Mouse (Mus musculus) ovary, postnatal 10 days (tissue): ENCODE data around the gene Foxp4.
"Not testable (repeated sequence)": the region's sequence is repeated elsewhere in the genome, so short reads cannot be mapped to it uniquely, and the experiment has no call there.

Experiments used
- DNase-seq: peaks from one replicate; pipeline ENCODE4 v3.0.0; 2022; ENCODE audit warnings: low spot score

Foxp4 gene

GRCm38 (mm10) chr17:47854908-47855307 is 69.5 kb downstream of the Foxp4 start:
- DNase-seq: no peak

- DNase-seq: no peak
Observed at GRCm38 (mm10) chr17:47853760-47854159, 70.7 kb downstream of the Foxp4 start.

- DNase-seq: no peak
Observed at GRCm38 (mm10) chr17:47853336-47853735, 71.1 kb downstream of the Foxp4 start.

- not testable (repeated sequence) for DNase-seq
Observed at GRCm38 (mm10) chr17:47851798-47852360, 72.6 kb downstream of the Foxp4 start.

GRCm38 (mm10) chr17:47850639-47851314 is 73.7 kb downstream of the Foxp4 start:
- DNase-seq: no peak

GRCm38 (mm10) chr17:47850035-47850434 is 74.4 kb downstream of the Foxp4 start:
- DNase-seq: no peak

- no peak for DNase-seq
Observed at GRCm38 (mm10) chr17:47847985-47848384, 76.5 kb downstream of the Foxp4 start.

GRCm38 (mm10) chr17:47845609-47846008 is 78.8 kb downstream of the Foxp4 start:
- DNase-seq: no peak

- no peak for DNase-seq
Observed at GRCm38 (mm10) chr17:47843465-47843864, 81.0 kb downstream of the Foxp4 start.

GRCm38 (mm10) chr17:47841931-47842623 is 82.4 kb downstream of the Foxp4 start:
- DNase-seq: peak; percentile 30

GRCm38 (mm10) chr17:47841521-47841920 is 82.9 kb downstream of the Foxp4 start:
- DNase-seq: no peak

- DNase-seq: no peak
Observed at GRCm38 (mm10) chr17:47837808-47838207, 86.6 kb downstream of the Foxp4 start.

- no peak for DNase-seq
Observed at GRCm38 (mm10) chr17:47834482-47834767, 90.0 kb downstream of the Foxp4 start, which contains the start of gene Mdfi. Gene Mdfi, minus strand, starts transcription at chr17:47834691.

- peak; percentile 13 for DNase-seq
Observed at GRCm38 (mm10) chr17:47833628-47834481, 90.6 kb downstream of the Foxp4 start.

GRCm38 (mm10) chr17:47833029-47833627 is 91.3 kb downstream of the Foxp4 start:
- peak; percentile 36 for DNase-seq

- DNase-seq: no peak
Observed at GRCm38 (mm10) chr17:47832501-47833028, 91.9 kb downstream of the Foxp4 start.

- DNase-seq: no peak
Observed at GRCm38 (mm10) chr17:47831772-47832171, 92.7 kb downstream of the Foxp4 start.

- no peak for DNase-seq
Observed at GRCm38 (mm10) chr17:47831161-47831560, 93.3 kb downstream of the Foxp4 start.

GRCm38 (mm10) chr17:47821339-47821738 is 103.1 kb downstream of the Foxp4 start:
- no peak for DNase-seq

GRCm38 (mm10) chr17:47818038-47818725 is 106.3 kb downstream of the Foxp4 start:
- no peak for DNase-seq
